Mouse (Mus musculus) myocyte (in vitro differentiated cells): ENCODE measurements at regions not wholly inside any gene's neighbourhood (a gene's known extent, or its start where the extent isn't known, plus 50 kb on each side); places are given as distances from the start of the nearest gene placed in this dataset.

Experiments used
- E2F4 ChIP-seq: IDR thresholded peaks from one replicate; pipeline ENCODE4 v1.6.1; 2011; ENCODE audit warnings: mild to moderate bottlenecking, control low read depth, moderate library complexity; ENCODE audit not compliant: insufficient read depth
- MYOD1 ChIP-seq, 3 experiments: IDR thresholded peaks; one replicate each; pipeline ENCODE4 v1.6.1; 2011; ENCODE audit warnings: control low read depth in 2 of 3, low read depth in 2 of 3, mild to moderate bottlenecking in 2 of 3, moderate library complexity in 1 of 3; ENCODE audit not compliant: insufficient read length in 2 of 3, control insufficient read depth in 1 of 3
- MYOG ChIP-seq, 3 experiments: IDR thresholded peaks; one replicate each; pipeline ENCODE4 v1.6.1; 2011; ENCODE audit warnings: control low read depth in 2 of 3, low read depth in 2 of 3, mild to moderate bottlenecking in 2 of 3; ENCODE audit not compliant: insufficient read length in 2 of 3, control insufficient read depth in 1 of 3, insufficient read depth in 1 of 3
- POLR2A ChIP-seq: IDR thresholded peaks from one replicate; pipeline ENCODE4 v1.6.1; 2011; ENCODE audit warnings: low read depth, mild to moderate bottlenecking, control low read depth, moderate library complexity; ENCODE audit not compliant: insufficient read length
- TCF12 ChIP-seq: IDR thresholded peaks from one replicate; pipeline ENCODE4 v1.6.1; 2011; ENCODE audit warnings: mild to moderate bottlenecking, control low read depth; ENCODE audit not compliant: poor library complexity, insufficient read depth, severe bottlenecking
- USF1 ChIP-seq: IDR thresholded peaks from one replicate; pipeline ENCODE4 v1.6.1; 2011; ENCODE audit warnings: low read depth, mild to moderate bottlenecking, control low read depth, moderate library complexity

- TF ChIP-seq POLR2A, result no peak
- no peak for TF ChIP-seq TCF12
- TF ChIP-seq MYOD1 (IDR thresholded peaks at IDR 0.05; ENCODE audit: control insufficient read depth in 1 of 3, insufficient read length in 2 of 3, low read depth in 2 of 3), result no peak
- no peak for TF ChIP-seq MYOG (IDR thresholded peaks at IDR 0.05; ENCODE audit: control insufficient read depth in 1 of 3, insufficient read depth in 1 of 3, insufficient read length in 2 of 3, low read depth in 2 of 3)
- TF ChIP-seq E2F4, result no peak
- no peak for TF ChIP-seq USF1
Observed at GRCm38 (mm10) chr5:46830797-46831618, 973.6 kb upstream of the Lcorl start.
